Mouse (Mus musculus): Measurements from ENCODE around the gene Pdgfc.

Gene Pdgfc

GRCm38 (mm10) chr3:81036151-81036553 lies at the start of gene Pdgfc:
Gene Pdgfc (plus strand): TSS chr3:81036416.
- DNase-seq (ENCODE audit: low spot score) = no peak

DNA sequence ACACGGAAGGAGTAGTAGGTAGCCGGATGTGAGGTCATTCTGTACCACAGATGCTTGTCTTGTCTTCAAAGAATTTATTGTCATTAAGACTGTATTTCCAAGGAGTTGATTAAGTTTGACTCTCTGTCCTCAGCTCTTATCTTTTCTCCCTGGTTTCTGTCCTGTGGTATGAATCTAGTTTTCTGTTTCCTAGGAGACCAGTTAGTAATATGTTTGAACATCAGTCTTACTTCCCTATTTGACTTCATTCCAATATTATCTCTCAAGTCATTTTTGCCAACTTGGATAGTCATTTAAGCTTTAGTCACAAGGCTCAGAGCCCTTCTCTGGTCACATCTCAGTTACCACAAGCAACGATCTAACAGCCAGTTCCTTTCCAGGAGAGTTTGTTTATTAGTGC lies 27.0 kb upstream of the Pdgfc start:
- DNase-seq (ENCODE audit: low spot score) = no peak

DNA sequence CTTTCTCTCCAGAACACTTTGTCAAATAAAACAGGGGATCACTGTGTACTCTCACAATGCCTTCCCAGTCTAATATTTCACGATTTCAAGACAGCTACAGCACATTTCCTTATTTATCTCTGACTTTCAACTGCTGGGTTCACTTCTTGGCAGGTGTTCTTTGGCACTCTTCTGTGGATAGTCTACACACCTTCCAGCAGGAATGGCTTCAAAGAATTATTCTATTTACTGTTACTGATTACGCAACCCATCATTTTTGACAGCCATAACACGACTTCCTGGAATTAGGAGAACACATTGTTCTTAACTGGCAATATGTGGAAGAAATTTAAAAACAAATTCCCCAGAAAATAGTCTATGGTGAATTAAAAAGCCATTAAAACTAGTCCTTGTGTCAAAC lies 26.3 kb upstream of the Pdgfc start:
- no peak for DNase-seq (ENCODE audit: low spot score)

DNA sequence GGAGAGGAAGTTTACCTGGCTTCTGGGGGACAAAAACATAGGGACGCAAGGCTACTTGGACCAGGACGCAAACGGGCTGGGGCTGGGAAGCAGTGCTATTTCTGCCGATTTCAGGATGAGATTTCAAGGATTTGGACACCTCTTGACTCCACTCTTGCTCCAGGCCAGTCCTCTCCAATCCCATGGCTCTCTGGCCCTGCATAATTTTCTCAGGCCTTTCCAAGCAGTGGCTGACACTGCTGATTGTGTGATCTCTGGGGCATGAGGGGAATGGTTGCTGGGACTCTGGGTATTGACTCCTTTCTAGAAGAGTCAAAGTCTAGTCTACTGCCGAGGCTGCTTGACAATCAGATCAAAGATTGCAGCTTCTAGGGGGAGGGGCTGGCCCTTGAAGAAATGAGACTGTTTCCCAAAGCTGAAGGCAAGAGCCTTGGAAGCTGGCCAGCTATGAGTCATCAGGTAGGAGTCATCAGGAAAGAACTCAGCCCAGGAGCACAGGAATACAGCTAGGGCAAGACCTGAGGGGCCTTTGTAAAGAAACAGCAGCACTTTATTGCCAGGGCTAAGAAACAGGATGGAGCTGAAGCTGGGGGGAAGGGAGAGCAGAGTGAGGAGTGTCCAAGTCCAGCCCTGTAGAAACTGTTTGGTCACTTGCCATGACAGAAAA lies 18.7 kb upstream of the Pdgfc start:
- DNase-seq (ENCODE audit: low spot score) = peak; percentile 73

DNA sequence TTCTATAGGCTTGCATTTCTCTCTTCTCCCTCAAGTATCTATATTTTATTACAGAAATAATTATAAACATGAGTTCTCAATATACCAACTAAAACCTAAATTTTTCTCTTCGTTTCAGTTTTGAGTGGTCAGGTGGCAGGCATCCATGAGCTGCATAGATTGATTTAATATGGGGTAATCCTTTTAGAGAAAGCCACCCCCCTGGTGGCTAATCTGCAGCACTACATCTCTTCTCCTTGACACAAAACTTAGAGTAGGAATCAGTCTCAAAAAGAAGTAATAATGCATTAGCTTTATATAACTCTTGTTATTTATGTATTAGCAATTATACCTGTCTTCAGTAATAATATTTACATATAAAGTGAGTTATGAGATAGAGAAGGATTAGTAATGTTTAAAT lies 16.2 kb upstream of the Pdgfc start:
- DNase-seq (ENCODE audit: low spot score) = no peak

DNA sequence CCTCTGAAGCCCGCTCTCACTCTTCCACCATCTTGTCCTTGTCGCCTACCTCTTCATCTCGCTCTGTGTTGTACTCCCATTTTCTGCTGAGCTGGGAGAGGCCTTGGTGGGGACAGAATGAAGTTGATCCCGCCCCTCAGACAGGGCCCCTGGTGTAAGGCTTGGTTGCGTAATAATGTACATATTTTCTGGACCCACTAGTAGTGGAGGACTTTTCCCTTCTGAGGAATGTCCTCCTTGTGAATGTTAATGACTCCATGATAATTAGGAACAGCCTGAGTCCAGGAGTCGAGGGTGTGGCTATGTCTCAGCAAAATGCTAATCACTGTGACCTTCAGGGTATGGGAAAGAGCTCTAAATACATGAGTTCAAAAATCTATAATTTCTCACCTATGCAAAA lies 14.4 kb upstream of the Pdgfc start:
- DNase-seq (ENCODE audit: low spot score) = no peak

GRCm38 (mm10) chr3:81022266-81022665 lies 13.9 kb upstream of the Pdgfc start:
- DNase-seq (ENCODE audit: low spot score) = no peak

- no peak for DNase-seq (ENCODE audit: low spot score)
These were observed 13.4 kb upstream of the Pdgfc start for GRCm38 (mm10) chr3:81022845-81023244.

DNA sequence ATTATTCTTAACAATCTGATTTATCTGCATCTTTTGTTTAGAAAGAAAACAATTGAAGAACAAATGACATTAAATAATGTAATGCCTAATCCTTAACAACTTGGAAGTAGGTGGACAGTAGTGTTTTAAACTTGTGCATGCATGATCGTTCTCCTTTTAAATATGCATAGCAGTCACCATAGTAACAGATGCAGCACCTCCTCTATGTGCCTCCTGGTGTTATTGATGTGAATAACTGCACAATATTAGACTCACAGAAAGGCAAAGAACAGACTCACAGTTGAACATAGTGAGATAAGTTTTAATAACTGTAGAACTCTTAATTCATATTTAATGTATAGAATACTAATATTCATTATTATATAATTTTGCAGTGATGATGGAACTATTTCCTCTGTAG lies 12.6 kb upstream of the Pdgfc start:
- no peak for DNase-seq (ENCODE audit: low spot score)

GRCm38 (mm10) chr3:81025568-81026213 lies 10.5 kb upstream of the Pdgfc start:
- no peak for DNase-seq (ENCODE audit: low spot score)

GRCm38 (mm10) chr3:81028361-81028760 lies 7.9 kb upstream of the Pdgfc start:
- DNase-seq (ENCODE audit: low spot score) = no peak

DNA sequence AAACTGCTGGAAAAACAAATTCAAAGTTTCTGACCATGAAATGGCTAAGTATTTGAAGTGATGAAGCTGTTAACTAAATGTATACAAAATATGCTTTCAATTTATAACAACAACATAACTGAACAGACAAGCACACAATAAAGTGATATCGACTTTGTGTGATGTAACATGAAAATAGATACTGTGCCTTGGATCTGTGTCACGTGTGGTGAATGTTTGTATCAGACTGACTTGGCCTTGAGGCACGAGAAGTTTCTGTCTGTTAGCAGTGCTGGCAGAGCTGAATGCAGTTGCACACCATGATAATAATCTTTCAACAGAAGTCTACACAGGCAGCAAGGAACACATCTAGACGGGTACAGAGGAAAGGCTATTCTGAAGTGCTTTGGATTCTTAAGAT lies 6.9 kb upstream of the Pdgfc start:
- no peak for DNase-seq (ENCODE audit: low spot score)

DNA sequence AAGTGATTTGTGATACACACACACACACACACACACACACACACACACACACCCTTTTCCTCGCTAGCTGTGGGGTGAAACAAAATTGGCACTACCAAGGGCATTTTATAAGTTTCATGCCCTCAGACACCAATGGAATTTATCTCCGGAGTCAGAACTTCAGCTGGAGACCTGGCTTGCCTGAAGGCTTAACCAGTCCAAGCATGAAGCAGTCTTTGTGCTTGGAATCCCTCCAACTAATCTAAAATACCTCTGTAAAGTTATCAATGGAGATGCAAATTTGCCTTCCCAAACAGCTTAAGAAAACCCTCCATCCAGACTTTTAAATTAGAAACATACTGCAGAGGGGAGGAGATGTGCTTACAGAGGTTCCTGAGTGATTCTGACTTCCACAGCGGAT lies 6.3 kb upstream of the Pdgfc start:
- DNase-seq (ENCODE audit: low spot score) = no peak

- DNase-seq (ENCODE audit: low spot score) = no peak
These were observed 5.9 kb upstream of the Pdgfc start for GRCm38 (mm10) chr3:81030311-81030710.

DNA sequence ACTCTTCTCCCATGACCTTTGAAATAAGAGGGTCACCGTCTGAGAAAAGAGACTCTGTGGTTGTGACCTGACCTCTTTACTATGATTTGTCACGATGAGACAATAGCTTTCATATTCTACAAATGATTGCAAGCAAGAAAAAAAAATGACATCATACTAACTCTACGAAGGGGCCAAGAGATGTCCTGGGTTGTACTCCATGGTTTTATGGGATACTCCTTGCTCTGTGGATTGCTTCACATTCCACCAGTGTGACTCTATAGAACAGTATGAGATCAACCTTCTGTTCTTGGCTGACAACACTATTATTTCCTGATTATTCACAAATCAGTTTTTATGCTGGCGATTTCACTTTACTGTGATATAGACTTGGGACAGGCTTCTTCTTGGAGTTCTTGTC lies 4.2 kb upstream of the Pdgfc start:
- no peak for DNase-seq (ENCODE audit: low spot score)

GRCm38 (mm10) chr3:81034336-81035102 lies 1.7 kb upstream of the Pdgfc start:
- no peak for DNase-seq (ENCODE audit: low spot score)

- peak; percentile 49 for DNase-seq (ENCODE audit: low spot score)
These were observed 517 bp downstream of the Pdgfc start for GRCm38 (mm10) chr3:81036554-81037311.

- peak; percentile 29 for DNase-seq (ENCODE audit: low spot score)
These were observed 1.2 kb downstream of the Pdgfc start for GRCm38 (mm10) chr3:81037312-81037859.

DNA sequence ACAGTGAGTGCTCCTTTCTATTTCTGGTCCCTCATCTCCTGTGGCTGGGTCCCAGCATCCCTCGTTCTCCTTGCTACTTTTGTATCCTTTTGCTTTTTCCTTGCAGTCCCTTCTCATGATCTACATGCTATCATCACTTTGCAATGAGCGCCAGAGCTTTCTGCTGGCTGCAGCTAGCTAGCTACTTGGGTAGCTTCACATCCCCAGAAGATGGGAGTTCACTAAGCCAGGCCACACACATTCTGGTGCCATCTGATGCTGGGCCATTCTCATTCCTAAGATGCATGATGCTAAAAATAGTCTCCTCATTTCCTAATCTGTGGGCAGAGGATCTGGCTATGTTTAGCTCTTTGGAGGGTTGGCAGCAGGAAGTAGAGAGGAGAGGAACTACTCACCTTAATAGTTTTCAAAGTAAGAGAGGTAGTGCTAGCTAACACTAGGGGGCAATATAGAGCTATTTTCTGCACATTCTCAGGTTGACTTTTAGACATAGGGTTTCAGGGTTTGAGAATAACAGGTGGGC lies 3.0 kb downstream of the Pdgfc start:
- no peak for DNase-seq (ENCODE audit: low spot score)

DNA sequence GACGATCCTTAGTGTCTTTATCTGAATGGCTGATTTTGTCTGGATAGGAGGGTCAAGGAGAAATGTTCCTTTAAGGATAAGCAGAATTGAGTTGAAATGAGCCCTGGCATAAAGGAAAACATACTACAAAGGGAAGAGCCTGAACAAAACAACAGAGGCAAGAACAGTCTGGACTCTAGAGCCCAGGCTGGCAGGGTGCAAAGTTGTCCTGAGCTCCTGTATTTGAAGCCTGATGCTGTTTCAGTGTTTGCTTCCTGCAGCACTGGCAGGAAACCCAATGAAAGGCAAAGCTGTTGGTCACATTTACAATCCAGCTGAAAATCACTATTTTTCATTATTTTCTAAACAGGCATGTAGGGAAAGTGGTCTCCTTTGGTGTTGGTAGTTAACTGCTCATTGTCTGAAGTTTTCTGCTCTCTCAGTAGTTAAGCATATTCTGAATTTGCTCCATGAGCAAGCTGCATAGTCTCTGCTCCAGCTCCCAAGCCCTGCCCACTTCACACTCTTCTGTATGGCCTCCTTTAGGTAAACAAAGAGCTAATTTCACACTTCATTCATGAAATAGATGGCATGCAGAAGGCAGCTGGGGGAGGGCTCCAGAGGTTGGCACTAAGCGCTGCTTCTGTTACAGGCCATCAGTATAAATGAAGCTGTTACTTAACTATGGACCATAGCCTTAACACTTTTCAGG lies 8.6 kb downstream of the Pdgfc start:
- no peak for DNase-seq (ENCODE audit: low spot score)

DNA sequence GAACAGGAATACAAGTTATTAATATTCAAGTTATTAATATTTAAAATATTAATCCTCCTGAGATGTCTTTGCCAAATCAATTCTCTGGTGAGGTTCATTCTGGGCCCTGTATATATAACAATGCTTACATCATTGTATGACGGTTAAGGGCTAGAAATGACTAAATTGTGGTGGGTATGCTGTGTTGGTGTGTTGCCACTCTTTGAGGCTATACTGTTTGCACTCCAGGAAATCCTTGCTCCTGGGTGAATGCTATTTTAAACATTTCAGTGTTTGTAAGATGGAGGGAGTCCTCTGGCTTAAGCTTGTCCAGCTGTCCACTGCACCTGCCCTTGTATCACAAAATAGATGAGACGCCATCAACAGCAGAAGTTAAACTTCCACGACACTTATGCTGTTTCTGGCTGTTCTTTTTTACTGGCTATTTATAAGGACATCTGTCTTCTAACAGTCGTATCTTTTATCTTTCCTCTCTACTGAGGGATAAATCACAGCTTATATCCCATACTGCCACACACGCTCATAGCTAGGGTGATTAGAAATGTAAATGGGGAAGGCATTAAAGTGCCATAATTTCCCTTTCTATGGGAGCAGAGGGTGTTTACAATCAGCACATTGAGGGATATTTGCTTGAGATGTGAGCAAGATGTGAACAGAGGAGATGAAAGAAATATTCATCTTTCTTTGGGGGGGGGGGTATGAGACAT lies 9.3 kb downstream of the Pdgfc start:
- DNase-seq (ENCODE audit: low spot score) = no peak
